Mouse (Mus musculus) MEL-GATA-1-ER (cell line): ENCODE measurements around the gene Gdf3.
"Not testable (repeated sequence)": the region's sequence is repeated elsewhere in the genome, so short reads cannot be mapped to it uniquely, and the experiment has no call there.

Source experiments
- DNase-seq: peaks from one replicate; pipeline ENCODE4 v3.0.0-alpha.2; 2012; ENCODE audit warnings: low read depth; ENCODE audit errors: extremely low read depth

The Gdf3 gene

DNA sequence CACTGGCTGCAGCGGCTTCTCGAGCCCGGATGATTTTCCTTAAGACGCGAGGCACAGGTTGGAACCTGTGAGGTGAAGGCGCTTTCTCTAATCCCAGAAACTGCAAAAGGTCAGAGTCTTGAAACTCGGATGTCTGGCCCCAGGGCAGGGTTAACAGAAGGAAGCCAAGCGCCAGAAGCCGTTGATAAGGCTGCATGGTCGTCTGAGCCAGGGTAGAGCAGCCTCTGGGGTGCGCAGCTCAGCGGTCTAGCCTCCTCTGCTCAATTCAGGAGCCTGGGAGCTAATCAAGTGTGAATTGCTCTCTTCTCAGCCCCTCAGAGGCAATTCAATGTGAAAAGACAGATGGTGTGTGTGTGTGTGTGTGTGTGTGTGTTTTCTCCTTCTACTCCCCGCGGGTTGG is at the start of gene Gdf3:
Gene Gdf3, minus strand, starts transcription at position 317 of the 400 bp plus-strand sequence.
- no peak for DNase-seq

DNA sequence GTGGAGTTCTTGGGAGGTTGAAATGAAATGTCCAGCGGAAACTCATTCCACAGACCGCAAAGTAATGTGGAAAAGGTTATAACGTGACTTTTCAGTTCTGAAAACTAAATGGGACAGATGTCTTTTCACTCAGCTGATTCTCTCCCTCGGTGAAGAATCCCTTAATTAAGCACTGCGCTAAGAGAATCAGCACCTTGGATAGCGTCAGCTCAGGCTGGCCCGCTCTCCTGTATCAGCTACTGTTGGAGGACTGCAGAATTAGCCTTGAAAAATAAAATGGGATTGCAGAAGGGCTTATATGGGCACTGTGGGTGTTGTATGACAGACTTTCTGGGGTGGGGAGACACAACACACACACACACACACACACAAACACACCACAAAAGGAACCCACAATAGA is 49.7 kb upstream of the Gdf3 start:
- no peak for DNase-seq

- DNase-seq: peak; percentile 50
These were observed 47.7 kb upstream of the Gdf3 start for GRCm38 (mm10) chr6:122657630-122658029.

- DNase-seq: peak; percentile 56
These were observed 44.4 kb upstream of the Gdf3 start for GRCm38 (mm10) chr6:122654301-122654700.

DNA sequence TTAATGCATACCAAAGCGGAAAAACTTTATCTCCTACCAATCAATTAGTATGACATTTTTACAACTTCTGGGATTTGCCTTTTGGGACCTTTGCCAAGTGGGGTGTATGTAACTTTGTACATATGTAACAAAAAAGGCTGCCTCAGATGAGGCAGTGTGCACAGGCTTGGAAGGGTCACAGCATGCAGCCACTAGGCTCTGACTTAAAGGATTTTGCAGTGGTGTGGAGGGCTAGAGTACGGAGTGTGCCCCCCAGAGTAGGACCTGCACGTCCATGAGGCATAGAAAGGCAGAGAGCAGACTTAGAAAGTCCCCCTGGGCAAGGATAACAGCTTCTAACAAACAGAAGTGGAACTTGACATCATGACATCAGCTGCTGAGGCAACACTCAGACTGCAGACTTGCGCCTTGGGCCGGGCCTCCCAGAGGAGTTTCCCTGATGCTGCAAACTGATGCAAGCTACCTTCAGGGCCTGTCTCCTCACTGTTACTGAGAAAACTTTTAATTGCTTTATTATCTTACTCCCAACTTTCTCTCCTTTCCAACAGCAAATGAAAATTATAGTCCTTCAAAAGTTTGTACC is 40.6 kb upstream of the Gdf3 start:
- no peak for DNase-seq

DNA sequence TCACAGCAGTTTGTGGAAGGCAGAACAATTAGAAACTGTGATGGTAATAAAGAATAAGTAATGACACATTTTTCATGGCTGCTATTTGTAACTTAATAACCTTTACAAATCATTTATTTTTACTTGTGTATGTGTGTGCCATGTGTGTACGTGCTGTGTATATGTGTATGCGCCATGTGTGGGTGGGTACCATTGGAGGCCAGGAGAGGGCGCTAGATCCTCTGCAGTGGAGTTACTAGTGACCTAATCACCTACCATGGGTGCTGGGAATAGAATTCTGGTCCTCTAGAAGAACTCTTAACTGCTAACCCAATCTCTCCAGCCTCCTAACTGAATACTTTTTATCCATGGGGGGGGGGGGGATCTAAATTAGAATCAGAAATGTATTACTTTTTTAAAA is 40.0 kb upstream of the Gdf3 start:
- no peak for DNase-seq

GRCm38 (mm10) chr6:122644196-122644595 is 34.3 kb upstream of the Gdf3 start:
- not testable (repeated sequence) for DNase-seq

DNA sequence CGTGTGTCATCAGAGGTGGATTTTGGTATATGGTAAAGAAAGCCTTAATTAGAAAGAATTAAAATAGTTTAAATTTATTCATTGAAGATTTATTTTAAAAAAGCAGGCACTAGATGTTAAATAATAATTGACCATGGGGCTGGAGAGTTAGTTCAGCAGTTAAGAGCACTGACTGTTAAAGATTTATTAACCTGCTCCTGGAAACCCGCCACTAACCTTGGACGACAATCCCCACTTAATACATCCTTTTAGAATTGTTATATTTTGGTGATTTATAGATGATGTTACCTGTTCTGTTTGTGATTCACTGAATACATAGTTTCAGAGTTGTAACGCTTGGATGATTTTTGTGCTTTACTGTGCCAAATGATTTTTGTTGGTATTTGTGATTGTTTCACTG is 27.7 kb upstream of the Gdf3 start:
- DNase-seq: not testable (repeated sequence)

GRCm38 (mm10) chr6:122636666-122637065 is 26.8 kb upstream of the Gdf3 start:
- DNase-seq: no peak

DNA sequence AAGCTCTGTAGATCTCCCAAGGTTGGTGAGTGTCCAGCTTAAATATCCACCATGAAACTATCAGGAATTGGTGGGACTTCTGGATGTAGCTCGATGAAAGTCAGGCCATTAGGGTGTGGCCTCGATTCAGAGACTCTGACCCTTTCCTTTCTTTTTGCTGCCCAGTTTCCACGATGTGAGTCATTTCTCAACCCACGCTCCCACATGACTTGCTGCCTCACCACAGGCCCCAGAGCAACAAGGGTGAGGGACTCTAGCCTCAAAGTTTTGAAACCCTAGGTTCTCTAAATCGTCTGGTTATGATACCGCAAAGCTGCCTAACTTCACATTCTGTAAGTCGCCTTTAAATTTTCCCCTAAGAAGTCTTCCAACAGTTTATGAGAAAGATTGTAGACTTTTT is 25.4 kb upstream of the Gdf3 start:
- DNase-seq: no peak

- DNase-seq: no peak
These were observed 23.5 kb upstream of the Gdf3 start for GRCm38 (mm10) chr6:122633411-122633810.

- no peak for DNase-seq
These were observed 17.7 kb upstream of the Gdf3 start for GRCm38 (mm10) chr6:122627469-122628108.

- DNase-seq: no peak
These were observed 16.2 kb upstream of the Gdf3 start, which contains the start of gene Dppa3 for GRCm38 (mm10) chr6:122626110-122626509. TSS of gene Dppa3 (plus strand) at chr6:122626410.

DNA sequence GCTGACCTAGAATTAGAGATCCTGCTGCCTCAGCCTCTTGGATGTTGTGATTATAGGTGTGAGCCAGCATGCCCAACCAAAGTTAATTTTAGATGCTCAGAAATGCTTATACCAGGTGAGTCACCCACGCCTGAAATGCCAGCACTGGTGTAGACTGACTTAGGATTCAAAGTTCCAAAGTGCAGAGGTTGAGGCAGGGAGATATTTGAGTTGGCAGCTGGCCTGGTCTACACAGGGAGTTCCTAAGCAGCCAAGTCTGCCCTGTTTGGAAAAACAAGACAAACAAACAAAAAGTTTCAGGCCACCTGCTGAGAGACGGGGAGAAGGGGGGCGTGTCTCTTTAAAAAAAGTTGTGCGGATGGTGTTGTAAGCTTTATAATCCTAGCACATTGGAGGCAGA is 15.3 kb upstream of the Gdf3 start:
- no peak for DNase-seq

DNA sequence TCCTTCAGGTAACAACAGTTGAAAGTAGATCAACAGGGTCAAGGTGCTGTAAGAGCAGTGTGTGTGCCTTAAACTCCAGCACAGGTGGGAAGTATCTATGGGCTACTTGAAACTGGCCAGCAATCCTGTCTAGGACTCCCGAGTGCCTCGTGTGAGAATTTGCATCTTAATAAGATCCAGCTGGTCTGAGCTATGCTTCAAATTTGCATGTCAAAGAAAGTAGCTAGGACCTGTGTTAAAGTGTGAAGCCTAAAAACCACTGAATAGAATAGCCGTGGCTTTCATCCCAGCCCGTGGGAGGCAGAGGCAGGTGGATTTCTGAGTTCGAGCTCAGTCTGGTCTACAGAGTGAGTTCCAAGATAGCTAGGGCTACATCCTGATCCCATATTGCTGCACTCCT is 14.6 kb upstream of the Gdf3 start:
- no peak for DNase-seq

- no peak for DNase-seq
These were observed 11.2 kb upstream of the Gdf3 start for GRCm38 (mm10) chr6:122621066-122621465.

DNA sequence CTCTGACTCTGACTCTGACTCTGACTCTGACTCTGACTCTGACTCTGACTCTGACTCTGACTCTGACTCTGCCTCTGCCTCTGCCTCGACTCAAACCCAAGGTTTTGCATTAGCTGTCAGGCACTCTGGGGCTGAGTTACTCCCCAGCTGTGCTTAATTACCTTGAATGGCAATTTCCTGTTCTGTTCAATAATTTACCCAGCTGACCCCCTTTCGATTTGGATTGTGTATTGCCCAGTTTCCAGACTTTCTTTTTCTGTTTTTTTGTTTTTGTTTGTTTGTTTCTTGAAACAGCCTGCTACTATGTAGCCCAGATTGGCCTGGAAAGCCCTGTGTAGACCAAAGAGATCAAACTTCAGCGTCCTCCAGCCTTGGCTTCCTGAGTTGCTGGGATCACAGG is 6.1 kb upstream of the Gdf3 start:
- DNase-seq: no peak

DNA sequence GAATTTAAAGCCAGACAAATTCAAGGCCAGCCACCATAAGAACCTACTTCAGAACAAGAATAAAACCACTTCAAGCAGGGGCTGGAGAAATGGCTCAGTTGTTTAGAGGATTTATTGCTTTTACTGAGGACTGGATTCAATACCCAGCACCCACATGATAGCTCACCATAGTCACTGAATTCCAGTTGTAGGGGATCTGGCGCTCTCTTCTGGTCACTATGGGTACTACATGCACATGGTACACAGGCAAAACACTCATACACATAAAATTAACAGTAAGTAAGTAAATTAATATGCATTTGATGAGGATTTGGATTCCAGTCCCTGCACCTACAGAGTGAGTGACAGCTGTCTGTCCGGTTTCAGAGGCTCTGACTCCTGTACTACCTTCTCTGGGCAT is 4.2 kb upstream of the Gdf3 start:
- no peak for DNase-seq

- no peak for DNase-seq
These were observed 2.5 kb upstream of the Gdf3 start for GRCm38 (mm10) chr6:122612426-122612825.

DNA sequence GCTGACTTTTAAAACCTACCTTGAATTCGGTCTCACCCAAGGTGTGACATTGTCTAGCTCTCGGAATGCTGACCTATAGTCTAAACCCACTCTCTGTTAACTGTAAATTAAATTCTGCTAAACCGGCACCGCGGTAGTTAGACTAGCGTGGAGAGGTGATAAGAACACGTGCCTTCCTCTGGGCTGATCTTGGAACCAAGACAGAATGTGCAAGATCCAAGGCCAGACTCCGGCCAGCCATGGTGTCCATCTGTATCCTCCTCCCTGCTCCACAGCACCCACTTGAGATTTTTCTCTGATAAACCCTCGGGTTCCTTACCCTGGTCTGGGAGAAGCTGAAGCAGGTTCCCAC is 534 bp downstream of the Gdf3 start:
- no peak for DNase-seq

DNA sequence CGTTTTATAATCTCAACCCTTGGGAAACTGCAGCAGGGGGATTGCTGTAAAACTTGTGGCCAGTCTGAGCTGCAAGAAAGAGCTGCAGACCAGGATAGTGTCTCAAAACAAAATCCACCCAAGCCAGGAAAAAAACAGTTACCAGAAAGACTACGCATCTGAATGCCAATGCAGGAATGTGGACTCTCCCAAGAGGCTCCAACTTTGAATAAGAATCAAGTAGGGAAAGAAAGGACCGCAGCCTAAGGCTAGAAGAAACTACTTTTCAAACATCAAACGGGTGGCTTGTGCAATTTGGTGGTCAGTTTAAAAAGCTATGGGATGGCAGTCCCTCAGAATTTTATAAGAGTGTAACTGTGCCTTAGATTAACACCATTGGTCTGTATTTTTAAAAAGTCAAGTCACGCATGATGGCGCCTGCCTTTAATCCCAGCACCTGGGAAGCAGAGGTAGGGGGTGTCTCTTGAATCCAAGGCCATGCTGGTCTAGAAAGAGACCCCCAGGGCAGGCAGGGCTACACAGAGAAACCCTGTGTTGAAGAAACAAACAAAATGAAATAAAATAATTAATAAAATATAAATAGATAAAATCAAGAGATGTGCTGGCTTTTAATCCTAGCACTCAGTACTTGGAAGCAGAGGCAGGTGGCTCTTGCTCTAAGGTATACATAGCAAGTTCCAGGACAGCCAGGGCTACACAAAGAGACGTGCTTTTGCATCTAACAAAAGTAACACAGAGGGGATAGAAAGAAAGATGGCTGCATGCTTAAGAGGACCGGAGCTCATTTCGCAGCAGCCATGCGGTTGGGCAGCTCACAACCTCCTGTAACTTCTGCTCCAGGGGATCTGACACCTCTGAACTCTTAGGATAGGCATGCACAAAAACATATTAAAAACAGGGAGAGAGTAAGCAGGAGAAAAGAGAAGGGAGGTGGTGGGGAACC is 1.2 kb downstream of the Gdf3 start:
- DNase-seq: no peak

DNA sequence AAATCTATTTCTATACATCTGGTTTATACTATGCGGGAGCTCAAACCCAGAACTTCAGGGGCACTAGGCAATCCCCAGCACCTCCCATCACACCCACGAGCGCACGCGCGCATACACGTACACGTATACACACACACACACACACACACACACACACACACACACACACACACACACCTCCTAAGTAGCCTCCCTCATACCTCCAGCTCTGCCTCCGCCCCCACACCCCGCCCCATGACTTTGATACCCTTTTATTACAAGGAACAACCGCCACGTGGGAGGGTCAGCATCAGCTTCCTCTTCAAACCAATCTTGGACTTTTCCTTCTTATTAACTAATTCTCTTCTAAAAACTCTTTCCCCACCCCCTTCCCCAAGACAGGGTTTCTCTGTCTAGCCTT is 2.2 kb downstream of the Gdf3 start:
- no peak for DNase-seq
